Mouse (Mus musculus) thymus, adult 18-20 months (tissue): ENCODE measurements around the gene B430218F22Rik.
A peak's percentile ranks its signal among the peaks of the same experiment; 100 is the strongest.
"Not testable (repeated sequence)": the region's sequence is repeated elsewhere in the genome, so short reads cannot be mapped to it uniquely, and the experiment has no call there.

Source experiments
- DNase-seq, 2 experiments: peaks; one replicate each; pipeline ENCODE4 v3.0.0; 2022; ENCODE audit warnings: mixed read lengths in 2 of 2

The B430218F22Rik gene

DNA sequence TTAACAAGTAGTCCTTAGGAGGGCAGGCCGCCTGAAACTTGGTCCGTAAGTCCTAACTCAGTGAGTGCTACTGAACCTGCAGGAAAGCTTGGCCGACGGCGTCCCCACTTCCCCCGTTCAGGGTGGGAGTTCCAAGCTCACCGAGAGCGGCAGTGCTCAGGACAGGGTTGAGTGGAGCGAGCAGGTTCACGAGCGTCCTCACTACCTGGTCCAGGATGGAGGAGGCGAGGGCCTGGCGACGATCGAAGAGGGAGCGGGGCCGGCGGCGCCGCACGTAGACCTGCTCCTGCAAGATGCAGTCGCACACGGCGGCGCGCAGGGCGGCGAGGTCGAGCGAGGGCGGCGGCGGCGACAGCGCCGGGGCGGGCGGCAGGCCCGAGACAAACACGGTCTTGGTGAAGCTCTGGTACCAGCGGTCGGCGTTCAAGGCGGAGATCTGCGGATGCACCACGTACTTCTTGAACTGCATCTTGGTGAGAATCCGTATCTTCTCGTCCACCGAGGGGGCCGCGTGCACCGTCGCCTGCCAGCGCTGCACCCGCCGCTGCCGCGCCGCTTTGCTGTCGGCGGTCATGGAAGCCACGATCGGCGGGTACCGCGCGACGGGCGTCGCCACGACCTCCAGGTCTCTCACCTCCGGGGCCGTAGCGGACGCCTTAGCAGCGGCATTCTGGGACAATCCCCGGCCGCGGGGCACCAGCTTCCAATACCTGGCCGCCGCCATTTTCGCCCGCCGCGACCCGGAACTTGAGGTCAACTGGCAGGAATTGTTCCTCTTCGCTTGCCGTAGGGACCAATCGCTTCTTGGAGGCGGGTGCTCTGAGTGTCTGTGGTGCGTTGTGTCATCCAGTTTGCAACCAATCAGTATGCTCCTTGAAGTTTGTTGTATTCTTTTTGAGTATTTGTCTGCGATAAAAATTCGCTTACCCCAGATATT, at the start of gene B430218F22Rik, which contains the start of gene Mrps30:
TSS of gene B430218F22Rik (plus strand) at position 120 of the 937 bp plus-strand sequence.
TSS of gene Mrps30 (minus strand) at position 742 of the 937 bp plus-strand sequence.
- peak; percentile 82 to 91 for DNase-seq

DNA sequence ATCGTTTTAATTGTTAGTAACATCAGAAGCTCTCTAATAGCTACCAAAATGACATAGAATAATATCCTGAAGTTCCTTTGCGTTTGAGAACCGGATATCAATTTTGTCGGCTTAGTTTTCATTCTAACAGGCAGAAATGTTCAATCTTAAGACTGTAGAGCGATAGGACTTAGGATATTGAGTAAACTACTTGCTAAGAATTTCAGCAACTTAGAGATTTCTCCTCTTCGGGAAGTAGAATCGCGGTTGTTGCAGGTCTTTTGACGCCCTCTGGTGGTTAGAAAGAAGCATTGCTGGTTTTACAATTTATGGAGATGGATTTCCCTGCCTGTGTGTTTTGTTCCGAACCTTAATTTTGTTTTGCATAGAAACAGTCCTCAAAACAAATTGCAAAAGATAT, 36.2 kb upstream of the B430218F22Rik start:
- no peak for DNase-seq

DNA sequence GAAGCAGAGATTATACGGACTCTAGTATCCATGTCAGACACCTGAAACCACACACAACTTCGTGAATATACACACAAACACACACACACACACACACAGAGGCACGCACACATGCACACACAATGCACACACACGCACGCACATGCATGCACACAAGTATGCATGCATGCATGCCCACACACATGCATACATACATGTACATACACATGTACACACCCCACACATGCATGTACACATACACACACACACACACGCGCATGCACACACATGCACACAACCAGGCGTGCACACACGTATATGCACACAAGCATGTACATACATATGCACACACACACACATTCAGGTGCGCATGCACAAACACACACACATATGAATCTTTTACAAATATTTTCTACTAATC, 35.6 kb upstream of the B430218F22Rik start:
- no peak for DNase-seq

DNA sequence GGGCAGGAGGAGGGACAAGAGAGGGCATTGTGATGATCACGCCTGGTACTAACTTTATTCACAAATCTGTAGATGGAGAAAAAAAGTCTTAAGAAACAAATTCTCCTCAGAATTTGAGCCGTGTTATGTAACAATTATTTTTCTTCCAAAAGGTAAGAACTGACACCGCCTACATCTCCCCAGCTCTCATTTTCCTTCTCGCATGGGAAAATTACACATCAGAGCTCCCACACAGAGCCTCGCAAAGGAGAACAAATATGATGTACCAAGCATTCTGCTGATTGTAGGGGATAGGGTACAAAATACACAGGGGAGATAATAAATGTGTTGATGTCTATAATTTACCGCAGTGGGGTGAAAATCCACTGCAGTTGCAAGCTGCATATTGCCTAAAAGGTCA, 23.1 kb upstream of the B430218F22Rik start:
- DNase-seq = no peak

DNA sequence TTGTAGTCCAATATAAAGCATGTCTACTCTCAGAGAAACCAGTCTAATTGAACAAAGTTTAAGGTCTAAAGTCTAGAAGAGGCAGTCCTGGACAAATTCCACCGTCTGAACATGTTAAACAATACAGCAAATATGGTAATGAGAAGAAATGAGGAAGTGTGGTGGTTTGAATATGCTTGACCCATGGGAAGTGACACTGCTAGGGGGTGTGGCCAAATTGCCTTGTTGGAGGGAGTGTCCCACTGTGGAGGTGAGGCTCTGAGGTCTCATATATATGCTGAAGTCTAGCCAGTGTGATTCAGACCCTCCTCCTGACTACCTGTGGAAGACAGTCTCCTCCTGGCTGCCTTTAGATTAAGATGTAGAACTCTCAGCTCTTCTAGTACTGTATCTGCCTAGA, 20.7 kb upstream of the B430218F22Rik start:
- DNase-seq = no peak

DNA sequence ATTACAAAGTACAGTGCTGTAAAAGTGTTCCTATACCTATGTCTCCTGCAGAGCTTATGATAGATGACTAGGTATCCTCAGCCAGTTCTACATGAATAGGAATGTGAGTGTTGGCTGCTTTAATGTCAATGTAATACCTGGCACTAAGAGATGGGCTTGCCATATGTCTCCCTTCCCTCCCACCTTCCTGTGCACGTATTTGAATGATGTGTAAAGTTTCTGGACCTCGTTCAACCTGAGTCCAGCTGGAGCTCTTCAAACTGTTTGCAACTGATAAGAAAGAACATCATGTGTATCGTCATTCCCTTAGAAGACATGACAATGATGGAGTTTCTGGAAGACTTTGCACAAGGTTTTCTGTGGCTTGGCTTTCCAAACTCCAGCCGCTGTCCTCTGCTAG, 13.6 kb upstream of the B430218F22Rik start:
- DNase-seq = no peak

DNA sequence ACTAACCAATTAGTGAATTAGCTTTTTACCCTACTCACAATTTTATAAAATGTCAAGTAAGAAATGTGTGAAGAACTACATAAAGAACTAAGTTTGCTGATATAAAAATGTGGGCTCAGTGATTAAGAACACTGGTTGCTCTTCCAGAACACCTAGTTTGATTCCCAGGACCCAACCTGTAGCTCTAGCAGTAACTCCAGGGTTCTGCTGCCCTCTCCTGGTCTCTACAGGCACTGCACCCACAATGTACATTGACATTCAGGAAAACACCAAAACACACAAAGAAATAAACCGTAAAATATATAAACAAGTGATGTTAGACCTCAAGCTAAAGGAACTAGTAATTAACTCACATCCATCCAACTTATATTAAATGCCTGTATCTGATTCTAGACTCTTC, 7.3 kb upstream of the B430218F22Rik start:
- peak in 1 of 2 experiments; percentile 7 for DNase-seq

DNA sequence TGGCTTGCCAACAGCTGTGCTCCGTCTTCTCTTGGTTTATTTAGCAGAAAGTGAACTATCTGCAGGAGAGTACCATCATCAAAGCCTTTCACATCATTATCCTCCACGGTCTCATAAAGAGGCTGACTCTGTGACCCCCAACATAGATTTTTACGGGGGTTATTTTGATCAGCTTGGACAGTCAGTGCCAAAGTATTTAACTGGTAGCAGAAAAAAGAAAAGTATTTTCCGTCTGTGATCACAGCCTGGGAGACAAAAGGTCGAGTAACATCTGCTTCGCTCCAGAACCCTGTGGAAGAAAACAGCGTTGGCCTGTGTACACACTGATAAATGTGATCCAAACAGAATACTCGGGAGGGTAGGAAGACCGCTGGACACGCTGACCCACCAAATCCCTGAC, 6.0 kb upstream of the B430218F22Rik start:
- DNase-seq = no peak

DNA sequence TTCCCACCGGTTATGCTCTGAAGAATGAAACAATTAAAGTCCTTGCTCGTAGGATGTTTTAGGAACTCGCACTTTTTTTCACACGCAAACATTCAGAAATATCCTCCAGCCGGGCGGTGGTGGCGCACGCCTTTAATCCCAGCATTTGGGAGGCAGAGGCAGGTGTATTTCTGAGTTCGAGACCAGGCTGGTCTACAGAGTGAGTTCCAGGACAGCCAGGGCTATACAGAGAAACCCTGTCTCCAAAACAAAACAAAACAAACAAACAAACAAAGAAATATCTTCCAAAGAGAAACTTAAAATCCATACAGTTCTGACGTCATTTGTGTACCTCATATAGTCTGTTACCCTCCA, 995 bp downstream of the B430218F22Rik start:
- not testable (repeated sequence) for DNase-seq

DNA sequence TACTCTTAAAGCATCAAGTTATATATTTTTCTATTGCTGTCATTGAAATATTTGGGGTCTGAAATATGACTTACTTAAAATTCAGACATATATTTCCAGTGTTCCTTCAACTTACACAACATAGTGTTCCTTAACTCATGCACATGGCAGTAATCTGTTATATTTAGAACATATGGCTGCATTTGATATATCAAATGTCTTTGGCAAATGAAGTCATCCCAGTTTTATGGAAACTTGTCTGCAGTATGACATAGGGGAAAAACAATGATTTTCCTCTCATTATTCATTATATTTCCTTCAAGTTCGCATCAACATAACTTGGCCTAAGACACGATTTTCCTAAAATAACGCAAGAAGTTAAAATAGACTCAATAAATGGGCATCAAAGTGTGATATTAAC, 9.4 kb downstream of the B430218F22Rik start:
- DNase-seq = no peak

DNA sequence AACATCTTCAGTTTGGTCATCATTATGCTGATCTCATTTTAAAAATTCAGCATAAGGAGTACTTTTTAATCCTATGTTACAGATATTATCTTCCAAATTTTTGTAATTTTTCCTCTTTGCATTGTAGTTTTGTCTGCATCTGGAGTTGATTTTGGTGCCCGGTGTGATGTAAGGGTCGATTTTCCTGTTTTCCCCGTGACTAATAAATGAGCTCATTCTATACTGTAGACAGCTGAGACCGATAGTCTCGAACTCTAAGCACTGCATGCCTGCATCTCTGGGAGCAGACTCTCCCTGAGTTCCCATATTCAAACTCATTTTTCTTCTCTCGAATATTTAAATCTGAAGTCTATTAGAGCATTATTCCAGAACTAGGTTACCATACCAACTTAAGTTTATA, 13.9 kb downstream of the B430218F22Rik start:
- no peak for DNase-seq

DNA sequence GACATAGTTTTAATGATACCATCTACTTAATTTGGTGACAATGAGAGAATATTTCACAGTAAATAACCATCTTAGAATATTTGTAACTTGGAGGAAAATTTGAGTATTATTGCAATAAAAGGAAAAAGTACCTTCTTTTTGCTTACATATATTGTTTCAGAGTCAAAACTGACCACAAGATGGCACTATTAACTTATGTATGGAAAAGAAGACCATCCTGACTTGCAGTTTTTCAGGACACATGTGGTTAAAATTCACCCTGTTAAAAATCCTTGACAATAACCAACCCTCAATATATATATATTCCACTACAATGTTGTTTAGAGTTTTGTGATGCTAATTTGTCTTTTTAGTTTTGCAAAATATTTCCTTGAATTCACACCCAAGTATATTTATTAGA, 17.1 kb downstream of the B430218F22Rik start:
- no peak for DNase-seq

DNA sequence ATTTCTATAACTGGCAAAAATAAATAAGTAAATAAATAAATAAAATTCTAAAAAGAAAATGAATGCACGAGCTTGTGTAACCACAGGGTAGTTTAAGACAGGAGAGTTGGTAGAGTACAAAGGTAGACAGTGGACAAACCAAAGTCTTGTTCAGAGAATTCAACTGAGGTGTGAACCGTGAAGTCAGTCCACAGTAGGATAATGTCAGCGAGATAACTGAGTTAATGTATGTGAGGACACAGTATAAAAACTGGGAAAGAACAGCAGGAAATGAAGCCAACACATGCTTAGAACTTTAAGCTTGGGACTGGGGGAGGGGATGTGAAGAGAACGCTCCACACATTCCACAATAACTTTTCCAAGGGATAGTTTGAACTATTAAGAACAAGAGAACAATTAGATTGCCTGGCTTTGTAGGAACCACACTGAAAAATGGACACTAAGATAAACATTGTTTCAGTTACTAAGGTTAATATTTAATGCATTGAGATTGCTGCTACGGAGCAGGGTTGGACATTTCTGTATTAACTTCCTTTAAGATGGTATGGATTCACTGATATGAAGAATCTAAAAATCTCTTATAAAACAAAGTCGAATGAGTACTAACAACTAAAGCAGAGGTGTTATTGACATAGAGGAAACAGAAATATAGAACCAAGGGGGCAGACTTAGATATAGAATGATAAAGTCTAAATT, 25.0 kb downstream of the B430218F22Rik start:
- DNase-seq = no peak

DNA sequence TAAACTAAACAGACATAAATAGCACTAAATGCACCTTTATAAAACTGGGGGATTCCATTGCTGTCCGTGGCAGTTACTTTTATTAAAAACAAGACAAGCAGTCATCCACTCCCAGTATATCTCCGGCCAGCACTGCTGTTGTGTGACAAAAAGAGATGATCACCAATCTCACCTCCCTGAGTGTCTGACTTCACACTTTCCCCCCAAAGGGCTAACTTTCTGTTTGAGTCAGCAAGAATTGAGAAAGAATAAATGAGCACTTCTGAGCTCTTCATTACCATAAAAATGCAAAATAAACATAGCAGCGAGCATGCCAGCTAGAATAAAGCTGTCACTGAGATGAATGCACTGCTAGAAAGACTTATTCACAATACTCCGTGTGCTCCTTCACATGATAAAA, 31.7 kb downstream of the B430218F22Rik start:
- no peak for DNase-seq

DNA sequence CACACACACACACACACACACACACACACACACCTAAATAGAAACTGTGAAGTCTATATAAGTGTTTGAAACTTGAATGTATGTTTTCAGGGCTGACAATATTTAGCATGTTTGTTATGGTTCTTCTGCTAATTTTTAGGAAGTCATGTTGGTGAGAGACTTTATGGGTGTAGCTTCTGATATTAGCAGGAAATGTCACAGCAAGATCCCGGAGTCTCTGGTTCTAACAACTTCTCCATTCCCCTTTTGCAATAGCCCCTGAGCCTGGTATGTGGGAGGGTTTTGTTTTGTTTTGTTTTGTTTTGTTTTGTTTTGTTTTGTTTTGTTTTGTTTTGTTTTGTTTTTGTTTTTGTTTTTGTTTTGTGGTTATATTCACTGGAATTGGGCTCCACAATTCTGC, 34.0 kb downstream of the B430218F22Rik start:
- DNase-seq = no peak

DNA sequence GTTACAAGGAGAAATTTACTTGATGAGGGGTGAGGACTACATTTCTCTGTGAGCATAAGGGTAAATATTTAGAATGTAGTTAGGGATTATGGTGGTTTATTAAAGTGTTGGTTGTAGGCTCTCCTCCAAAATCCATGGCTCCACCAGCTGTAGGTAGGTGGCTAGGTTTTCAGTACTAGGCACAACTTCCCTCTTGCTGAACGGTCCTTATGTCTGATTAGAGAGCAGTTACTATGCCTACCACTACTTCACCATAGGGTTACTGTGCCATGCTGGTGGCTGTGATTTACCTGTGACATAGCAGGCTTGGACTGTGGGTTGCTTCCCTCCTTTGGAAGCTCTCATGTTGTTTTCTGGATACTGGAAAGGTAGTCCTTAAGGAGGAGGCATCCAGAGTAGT, 34.4 kb downstream of the B430218F22Rik start:
- DNase-seq = no peak
